Mouse (Mus musculus) mammary gland, adult 2 months (tissue): ENCODE measurements around the gene Kpna1. TPM values are rescaled to one million over a fixed set of nuclear protein-coding genes. Genes with fewer than 3 reads are reported as not detected.

Source experiments
- polyA plus RNA-seq: library from polyadenylated mRNA; depleted of rRNA; stranded (reverse); fragments of >200 nt; gene quantifications from 2 replicates; pipeline ENCODE4 v1.2.3, GENCODE M21; 2012; ENCODE audit warnings: low replicate concordance; rRNA removed

The Kpna1 gene
- 3.7 and 15.5 TPM in 2 replicates for polyA plus RNA-seq

DNA sequence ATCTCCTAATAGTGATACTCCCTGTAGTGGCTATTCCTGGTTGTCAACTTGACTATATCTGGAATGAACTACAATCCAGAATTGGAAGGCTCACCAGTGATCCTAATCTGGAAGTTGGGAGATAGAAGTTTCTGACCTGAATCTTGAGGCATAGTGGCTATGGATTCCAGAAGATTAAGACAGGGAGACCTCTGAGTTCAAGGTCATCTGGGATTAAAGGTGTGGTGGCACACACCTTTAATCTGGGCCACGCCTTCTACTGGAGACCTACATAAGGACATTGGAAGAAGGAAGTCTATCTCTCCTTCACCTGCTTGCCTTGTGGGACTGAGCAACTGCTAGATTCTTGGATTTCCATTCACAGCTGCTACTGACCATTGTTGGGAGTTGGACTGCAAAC, at the start of gene Kpna1:
TSS of gene Kpna1 (plus strand) at position 301 of the 400 bp plus-strand sequence.

DNA sequence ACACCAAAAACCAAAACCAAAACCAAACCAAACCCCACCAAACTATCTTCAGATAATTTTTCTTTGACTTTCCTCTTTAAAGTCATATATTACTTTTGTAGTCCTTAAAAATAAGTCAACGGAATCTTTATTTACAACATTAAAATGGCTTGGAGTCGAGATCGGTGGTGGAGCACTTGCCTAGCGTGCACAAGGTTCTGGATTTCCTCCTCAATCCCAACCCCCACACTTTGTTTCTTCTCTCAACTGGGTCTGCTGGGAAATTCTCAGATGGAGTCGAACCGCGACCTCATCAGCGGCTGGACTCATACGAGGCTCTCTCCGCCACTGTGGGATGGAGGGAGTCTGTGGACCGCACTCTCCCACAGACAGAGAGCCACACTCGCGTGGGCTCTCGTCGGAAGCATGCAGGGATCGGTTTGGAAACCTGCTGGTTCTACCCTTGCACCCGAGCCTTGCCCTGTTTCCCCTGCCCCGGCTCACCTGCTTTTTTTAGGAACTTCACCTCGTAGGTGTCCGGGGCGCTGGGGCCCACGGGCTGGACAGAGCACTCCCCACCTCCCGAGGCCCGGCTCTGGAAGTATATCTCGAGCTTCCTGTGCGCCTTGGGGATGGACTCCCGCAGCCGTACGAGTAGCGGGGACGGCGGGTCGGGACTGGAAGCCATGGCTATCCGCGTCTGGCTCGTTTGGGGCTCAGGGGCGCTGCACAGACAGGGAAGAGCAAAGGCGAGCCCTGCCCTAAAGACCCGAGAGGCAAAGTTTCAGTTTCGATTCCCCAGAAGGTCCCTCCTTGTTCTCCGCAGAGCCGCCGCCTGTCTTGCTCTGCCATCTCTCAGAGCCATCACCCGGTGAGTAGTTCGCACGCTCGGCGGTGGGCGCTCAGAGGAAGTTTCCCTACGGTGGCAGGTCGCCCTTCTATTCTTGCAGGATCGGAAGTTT, 40.1 kb upstream of the Kpna1 start, which contains the start of the genes Parp9 and Dtx3l:
TSS of gene Parp9 (plus strand) at position 260 of the 941 bp plus-strand sequence.
TSS of gene Dtx3l (minus strand) at position 941 of the 941 bp plus-strand sequence.

DNA sequence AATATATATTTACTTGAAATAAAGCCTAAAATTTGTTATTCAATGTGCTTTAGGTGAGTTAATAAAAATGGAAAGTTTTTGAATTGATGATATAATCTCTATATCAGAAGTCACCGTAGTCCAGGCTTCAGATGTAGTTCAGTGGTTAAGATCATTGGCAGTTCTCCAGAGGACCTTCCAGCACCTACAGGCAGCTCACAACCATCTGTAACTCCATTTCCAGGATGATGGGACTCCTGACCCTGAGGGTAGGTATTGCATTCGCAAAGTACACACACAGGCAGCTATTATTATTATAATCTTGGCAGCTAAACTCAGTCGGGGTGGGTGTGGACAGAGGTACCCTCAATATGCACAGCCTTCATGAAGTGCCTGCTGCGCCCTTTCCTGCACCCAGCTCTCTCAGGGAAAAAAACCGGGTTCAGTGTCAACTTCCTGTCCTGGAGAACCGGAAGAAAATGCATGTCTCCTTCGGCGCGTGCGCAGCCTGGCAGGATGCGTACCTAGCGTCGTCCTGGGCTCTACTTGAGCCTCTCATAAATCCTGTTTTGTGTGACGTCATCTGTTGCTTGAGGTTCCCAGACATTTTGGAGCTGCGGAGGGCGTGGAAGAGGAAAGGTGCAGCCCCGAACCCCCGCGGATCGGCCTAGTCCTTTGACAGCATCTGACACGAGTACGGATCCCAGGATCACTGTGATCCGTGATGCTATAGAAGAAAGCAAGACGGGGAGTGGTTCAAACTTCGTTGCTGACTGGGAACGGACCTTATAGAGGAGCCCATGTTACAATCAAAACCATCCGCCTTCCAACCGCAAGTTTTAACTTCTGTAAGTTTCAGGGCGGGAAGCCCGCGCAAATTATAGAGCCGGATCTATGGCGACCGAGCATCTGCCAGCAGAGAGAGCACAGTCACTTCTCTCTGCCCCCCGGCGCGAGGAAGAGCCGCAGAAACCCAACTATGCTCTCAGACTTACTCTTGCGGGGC, 62.4 kb downstream of the Kpna1 start, which contains the start of gene Wdr5b:
TSS of gene Wdr5b (plus strand) at position 551 of the 985 bp plus-strand sequence.

DNA sequence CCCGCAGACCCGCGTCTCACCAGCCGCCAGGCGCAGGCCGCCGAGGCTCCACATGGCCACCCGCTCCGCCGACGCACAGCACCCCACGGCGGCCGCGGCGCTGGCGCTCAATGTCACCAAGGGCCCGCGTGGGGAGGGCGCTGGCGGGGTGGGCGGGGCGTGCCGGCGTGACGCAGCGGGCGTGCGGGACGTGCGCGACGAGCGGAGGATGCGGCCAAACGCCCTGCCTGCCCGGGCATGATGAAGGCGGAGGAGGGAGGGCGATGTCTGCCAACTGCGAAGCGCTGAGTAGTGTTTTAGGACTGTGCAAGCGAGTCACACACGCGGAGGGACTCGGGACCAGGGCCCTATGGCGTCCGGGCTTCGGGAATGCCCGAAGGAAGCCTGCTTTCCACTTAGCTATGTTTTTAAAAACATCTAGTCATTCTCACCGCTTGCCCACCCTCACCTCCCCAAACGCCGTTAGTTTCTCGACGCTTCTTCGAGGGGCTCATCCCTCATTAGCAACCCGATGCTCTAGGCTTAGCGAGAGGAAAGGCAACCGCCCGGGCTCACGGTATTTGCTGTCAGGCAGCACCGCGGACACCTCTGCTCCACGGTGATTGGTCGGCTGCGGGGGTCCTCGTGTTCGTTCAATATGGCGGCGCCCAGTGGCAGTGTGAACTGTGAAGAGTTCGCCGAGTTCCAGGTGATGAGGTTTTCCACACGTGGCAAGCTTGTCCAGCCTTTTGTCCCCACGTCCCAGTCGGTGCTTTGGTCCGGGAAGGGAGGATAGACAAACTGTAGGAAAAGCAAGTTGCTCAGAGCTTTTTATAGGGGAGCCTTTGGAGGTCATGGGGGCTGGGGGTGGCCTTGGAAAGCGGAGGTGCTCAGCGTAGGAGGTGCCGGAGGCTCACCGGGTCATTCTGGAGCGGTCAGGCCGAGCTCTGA, 93.2 kb downstream of the Kpna1 start, which contains the start of the genes Fam162a and Ccdc58:
TSS of gene Fam162a (minus strand) at position 145 of the 930 bp plus-strand sequence.
TSS of gene Ccdc58 (plus strand) at position 236 of the 930 bp plus-strand sequence.

Other genes with a start within 250 kb of the Kpna1 start
- gene Dirc2, start 209.4 kb upstream of the Kpna1 start, polyA plus RNA-seq: 28.0 and 40.4 TPM in 2 replicates
- gene Hspbap1, start 208.4 kb upstream of the Kpna1 start, polyA plus RNA-seq: 3.9 and 4.2 TPM in 2 replicates
- gene Parp14, start 107.2 kb upstream of the Kpna1 start, polyA plus RNA-seq: 6.9 and 8.2 TPM in 2 replicates
- 7.4 and 15.6 TPM in 2 replicates for gene Parp9, start 40.3 kb upstream of the Kpna1 start, polyA plus RNA-seq
- 10.0 and 15.3 TPM in 2 replicates for gene Dtx3l, start 39.6 kb upstream of the Kpna1 start, polyA plus RNA-seq
- 1.1 and 2.7 TPM in 2 replicates for gene Wdr5b, start 62.4 kb downstream of the Kpna1 start, polyA plus RNA-seq
- 27.0 and 27.7 TPM in 2 replicates for gene Fam162a, start 92.8 kb downstream of the Kpna1 start, polyA plus RNA-seq
- 4.2 and 5.4 TPM in 2 replicates for gene Ccdc58, start 92.9 kb downstream of the Kpna1 start, polyA plus RNA-seq
- gene Csta1, start 152.5 kb downstream of the Kpna1 start, polyA plus RNA-seq: 0.11 TPM in 1 of 2 replicates, not detected in the other
- gene Stfa2l1, start 178.1 kb downstream of the Kpna1 start, polyA plus RNA-seq: not detected in 2 replicates
- not detected in 2 replicates for gene Gm5483, start 205.5 kb downstream of the Kpna1 start, polyA plus RNA-seq
- gene Gm5416, start 231.7 kb downstream of the Kpna1 start, polyA plus RNA-seq: not detected in 2 replicates
- gene 2010005H15Rik, start 242.7 kb downstream of the Kpna1 start, polyA plus RNA-seq: not detected in 2 replicates